8 mouse cellular contexts compared by ENCODE assay signal in the genomic region with DNA sequence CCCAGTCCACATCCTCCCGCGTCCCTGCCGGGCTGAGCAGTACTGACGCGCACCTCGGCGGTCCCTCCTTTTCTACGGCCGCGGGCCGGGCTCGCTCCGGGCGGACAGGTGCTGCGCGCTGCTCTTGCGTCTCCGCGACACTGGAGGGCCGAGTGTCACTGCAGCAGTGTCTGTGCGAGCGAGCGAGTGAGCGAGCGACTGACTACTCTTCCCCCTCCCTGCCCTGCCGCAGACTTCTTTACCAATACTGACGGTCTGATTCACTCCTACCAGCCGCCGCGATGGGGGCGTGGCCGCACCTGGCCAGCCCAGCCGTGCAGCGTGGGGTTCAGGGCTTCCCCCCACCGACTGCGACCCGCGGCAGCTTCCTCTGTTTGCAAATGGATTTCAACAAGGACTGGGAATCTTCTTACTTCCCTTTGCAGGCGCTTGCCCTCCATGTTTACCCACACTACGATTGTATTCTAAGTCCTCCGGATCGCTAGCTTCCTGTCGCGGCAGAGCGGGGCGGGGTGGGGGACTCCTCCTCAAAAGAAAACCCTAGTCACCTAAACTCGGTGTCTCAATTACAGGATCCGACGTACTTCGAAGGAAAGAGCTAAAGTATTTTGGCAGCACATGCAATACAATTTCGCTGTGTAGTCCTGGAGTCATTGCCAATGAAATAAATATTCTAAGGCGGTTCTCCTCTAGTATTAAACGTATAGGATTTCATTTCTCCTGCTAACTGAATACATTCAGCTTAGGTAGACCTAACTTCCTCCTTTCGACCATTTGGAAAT.
A peak's percentile ranks its signal among the peaks of the same experiment; 100 is the strongest.
DNase-seq lines count a peak whose midpoint lies in the region; ATAC-seq and TF ChIP-seq lines count a peak whose summit lies in the region.

No protein-coding gene starts in this region.

- peaks cover 7% of the 10 kb centered on the region for H3K36me3 ChIP-seq in G1E (replicated peaks)
- no peaks in the 10 kb centered on the region for H3K36me3 ChIP-seq in forebrain, embryonic 16.5 days (ENCODE audit: control insufficient read depth, insufficient read depth)

- TF ChIP-seq CTCF in G1E (IDR thresholded peaks at IDR 0.05; ENCODE audit: low read depth, low read length): no peak

- ATAC-seq in G1E (ENCODE audit: extremely low read depth, insufficient number of reproducible peaks, low FRiP score, poor library complexity, severe bottlenecking): peak; percentile 81
- ATAC-seq in forebrain, embryonic 16.5 days: peak; percentile 88

- H3K9me3 ChIP-seq in G1E (replicated peaks): no peaks in the 10 kb centered on the region
- no peaks in the 10 kb centered on the region for H3K9me3 ChIP-seq in forebrain, embryonic 16.5 days (ENCODE audit: control insufficient read depth, low read length)

- peak overlapping the region; percentile 78 for H3K4me2 ChIP-seq in forebrain, embryonic 16.5 days (ENCODE audit: low read length)

- no peaks in the 10 kb centered on the region for H3K27me3 ChIP-seq in G1E (ENCODE audit: insufficient read depth, low read length)
- H3K27me3 ChIP-seq in forebrain, embryonic 16.5 days (replicated peaks; ENCODE audit: control insufficient read depth, insufficient read depth, low read length): peaks cover 24% of the 10 kb centered on the region

- under 1% methylated on average over 54 of the region's 54 CpGs for WGBS in forebrain, embryonic 16.5 days

- peak overlapping the region; percentile 58 for H3K9ac ChIP-seq in forebrain, embryonic 16.5 days (replicated peaks; ENCODE audit: low read depth, low read length)

- peaks cover 26% of the 10 kb centered on the region for H3K4me1 ChIP-seq in G1E (ENCODE audit: insufficient read depth, low read depth, low read length)
- H3K4me1 ChIP-seq in forebrain, embryonic 16.5 days (replicated peaks; ENCODE audit: control insufficient read depth, insufficient read depth, low read length): peaks cover 30% of the 10 kb centered on the region

- peak; percentile 57 for DNase-seq in G1E (ENCODE audit: low spot score)
- DNase-seq in cerebellum, adult 18-20 months: peak; percentile 20 to 39
- peak; percentile 71 for DNase-seq in heart, postnatal 4 days
- DNase-seq in layer of hippocampus, adult 9-11 months: peak; percentile 45
- peak; percentile 75 for DNase-seq in lung, postnatal 25 days (ENCODE audit: low spot score)
- peak; percentile 71 for DNase-seq in retina, adult 2 months (ENCODE audit: low read depth, low spot score)
- DNase-seq in thymus, postnatal 36 days: peak; percentile 80 to 85

- peak overlapping the region; percentile 72 for H3K4me3 ChIP-seq in G1E (ENCODE audit: low read depth, low read length)
- peak overlapping the region; percentile 55 for H3K4me3 ChIP-seq in forebrain, embryonic 16.5 days (replicated peaks; ENCODE audit: low read length)

- H3K27ac ChIP-seq in forebrain, embryonic 16.5 days (ENCODE audit: low read length): no peak overlapping the region

Comparison
In these comparisons a context has a peak if more than half of its experiments do, and no peak if none do; other contexts are left out.
1. DNase-seq: peak in every context shown above with its lines; median percentile 82 in thymus, postnatal 36 days; 75 in lung, postnatal 25 days; 71 in heart, postnatal 4 days; 71 in retina, adult 2 months; 57 in G1E; 45 in layer of hippocampus, adult 9-11 months; 30 in cerebellum, adult 18-20 months.